Mouse (Mus musculus) spleen, adult 2 months (tissue): ENCODE measurements around the gene Bend4.

Experiments used
- CTCF ChIP-seq: fragments of 200-500 bp; IDR thresholded peaks from 2 replicates; pipeline ENCODE4 v1.5.1; 2011; ENCODE audit warnings: mild to moderate bottlenecking, inconsistent platforms; ENCODE audit not compliant: insufficient read depth, insufficient read length, insufficient replicate concordance; ENCODE audit errors: extremely low read depth
- POLR2A ChIP-seq: fragments of 200-500 bp; IDR thresholded peaks from 2 replicates; pipeline ENCODE4 v1.6.1; 2011; ENCODE audit warnings: low read depth, low read length, inconsistent platforms

DNA sequence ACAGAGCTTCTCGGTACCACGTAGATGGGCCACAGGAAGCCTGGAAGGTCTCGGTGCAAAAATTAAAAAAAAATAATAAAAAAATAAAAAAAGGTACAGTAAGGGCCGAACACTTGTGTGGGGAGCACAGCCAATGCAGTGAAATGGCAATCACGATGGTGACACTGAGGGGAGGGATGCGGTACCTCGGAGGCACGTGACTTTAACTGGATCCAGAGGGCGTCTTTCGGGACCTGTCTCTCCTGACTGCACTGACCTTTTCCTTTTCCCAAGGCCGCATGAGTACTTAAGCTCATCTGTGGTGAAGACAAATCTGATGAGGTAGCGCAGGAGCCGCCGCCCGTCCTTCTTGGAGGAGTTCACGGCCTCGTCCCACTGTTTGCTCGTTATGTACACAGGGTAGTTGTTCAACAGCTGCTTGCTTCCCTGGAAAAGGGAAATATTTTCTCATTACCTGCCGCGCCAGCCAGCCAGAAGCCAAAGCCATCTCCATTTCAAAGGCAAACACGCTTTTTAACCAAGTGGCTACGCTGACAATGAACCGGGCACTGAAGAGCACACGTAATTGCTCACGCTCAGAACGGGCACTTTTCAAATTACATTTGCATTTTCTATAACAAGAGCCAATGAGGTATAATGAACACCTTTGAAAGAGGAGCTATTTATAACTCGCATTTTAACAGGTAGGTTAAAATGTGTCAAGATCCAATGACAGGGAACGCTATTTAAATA, 28.1 kb downstream of the Bend4 start:
- TF ChIP-seq CTCF (no peak), POLR2A (no peak)
